Mouse (Mus musculus) hindbrain, postnatal 0 days (tissue): ENCODE results near the gene 1700088E04Rik. TPM values are rescaled to one million over a fixed set of nuclear protein-coding genes. Genes with fewer than 3 reads are reported as not detected.

ENCODE experiments used
- ATAC-seq: fragments of 200-750 bp; cut with Nextera tagmentation; 2 replicates; pipeline ENCODE4 v1.8.0; 2017; ENCODE audit warnings: mild to moderate bottlenecking, moderate TSS enrichment, moderate library complexity
- DNase-seq: peaks from one replicate; pipeline ENCODE4 v3.0.0-alpha.2; 2015; ENCODE audit warnings: low spot score
- H3K27ac ChIP-seq: fragments of 300-500 bp; sonication (generic); 2 replicates; pipeline ENCODE4 v1.5.1; 2014; ENCODE audit warnings: mild to moderate bottlenecking
- H3K27me3 ChIP-seq: fragments of 300-500 bp; sonication (generic); 2 replicates; pipeline ENCODE4 v1.6.1; 2014; ENCODE audit warnings: low read length, mixed read lengths; ENCODE audit not compliant: insufficient read depth
- H3K36me3 ChIP-seq: fragments of 300-500 bp; sonication (generic); 2 replicates; pipeline ENCODE4 v1.6.1; 2014; ENCODE audit warnings: low read length, mixed read lengths; ENCODE audit not compliant: insufficient read depth
- H3K4me1 ChIP-seq: fragments of 300-500 bp; sonication (generic); 2 replicates; pipeline ENCODE4 v1.6.1; 2014; ENCODE audit warnings: antibody characterized with exemption, low read length, mixed read lengths; ENCODE audit not compliant: insufficient read depth
- H3K4me2 ChIP-seq: fragments of 300-500 bp; sonication (generic); 2 replicates; pipeline ENCODE4 v1.6.1; 2014; ENCODE audit warnings: low read depth, mild to moderate bottlenecking, low read length, moderate library complexity, mixed read lengths
- H3K4me3 ChIP-seq: fragments of 300-500 bp; sonication (generic); 2 replicates; pipeline ENCODE4 v1.5.1; 2014; ENCODE audit warnings: low read length
- H3K9ac ChIP-seq: fragments of 300-500 bp; sonication (generic); replicated peaks from 2 replicates; pipeline ENCODE4 v1.6.1; 2014; ENCODE audit warnings: mild to moderate bottlenecking, low read length, moderate library complexity, mixed read lengths
- H3K9me3 ChIP-seq: fragments of 300-500 bp; sonication (generic); 2 replicates; pipeline ENCODE4 v1.6.1; 2016; ENCODE audit warnings: low read length, mixed read lengths
- CTCF ChIP-seq: IDR thresholded peaks from 2 replicates; pipeline ENCODE4 v1.5.1; 2016; ENCODE audit warnings: antibody characterized with exemption, control low read depth, low read depth
- whole genome bisulfite sequencing: fragments of 180-500 bp; shearing (Covaris S2); extraction: QIAGEN DNeasy Blood & Tissue Kit; methylation state at CpG from one replicate; pipeline ENCODE4 v1.1.7; 2014; 5-methylcytosine and 5-hydroxymethylcytosine counted together
- polyA plus RNA-seq: library from polyadenylated mRNA; unstranded; fragments of >200 nt; fragmentation: Nextera tagmentation; extraction: Ambion mirVana; gene quantifications from 2 replicates; pipeline ENCODE4 v1.2.1, GENCODE M21; 2015
- total RNA-seq: library from RNA; depleted of rRNA; stranded (reverse); fragments of >200 nt; gene quantifications from 2 replicates; pipeline ENCODE4 v1.2.3, GENCODE M21; 2014

Gene 1700088E04Rik
- total and polyA plus RNA-seq, 2 experiments from 2014 or later: 10.1 to 18.0 TPM

- peak overlapping the region; percentile 37; the same call in 1 of the 2 replicates for H3K4me2 ChIP-seq
- TF ChIP-seq CTCF: peak; percentile 30; the same call in 1 of the 2 replicates
- peak overlapping the region; percentile 7 for H3K4me3 ChIP-seq
- DNase-seq (no peak), ATAC-seq (no peak)
- H3K9me3 ChIP-seq: no peaks in the 10 kb centered on the region
- no peak overlapping the region for H3K27ac ChIP-seq
- H3K27me3 ChIP-seq: peaks cover 28% of the 10 kb centered on the region
- peak overlapping the region; percentile 30; the same call in 1 of the 2 replicates for H3K9ac ChIP-seq
- no peaks in the 10 kb centered on the region for H3K4me1 ChIP-seq
- 54% methylated on average over 14 of the region's 14 CpGs for WGBS
- H3K36me3 ChIP-seq: no peaks in the 10 kb centered on the region
Observed at GRCm38 (mm10) chr15:79162822-79163221, 21.8 kb upstream of the 1700088E04Rik start.

- Histone ChIP-seq H3K27me3 (peaks cover 28% of the 10 kb centered on the region), H3K4me3 (peak overlapping the region; percentile 7), H3K4me1 (no peaks in the 10 kb centered on the region), H3K9ac (peak overlapping the region; percentile 30; the same call in 1 of the 2 replicates), H3K36me3 (no peaks in the 10 kb centered on the region), H3K27ac (no peak overlapping the region), H3K9me3 (no peaks in the 10 kb centered on the region), H3K4me2 (peak overlapping the region; percentile 37; the same call in 1 of the 2 replicates)
- WGBS: 74% methylated on average over 7 of the region's 7 CpGs
- ATAC-seq: no peak
- TF ChIP-seq CTCF: no peak
- no peak for DNase-seq
Observed at GRCm38 (mm10) chr15:79162301-79162700, 21.2 kb upstream of the 1700088E04Rik start.

- no peak overlapping the region for H3K4me2 ChIP-seq
- ATAC-seq: no peak
- H3K36me3 ChIP-seq: peaks cover 10% of the 10 kb centered on the region
- no peak overlapping the region for H3K27ac ChIP-seq
- TF ChIP-seq CTCF: no peak
- WGBS: 20% methylated on average over 3 of the region's 3 CpGs
- no peaks in the 10 kb centered on the region for H3K9me3 ChIP-seq
- H3K9ac ChIP-seq: no peak overlapping the region
- no peaks in the 10 kb centered on the region for H3K4me1 ChIP-seq
- DNase-seq: no peak
- no peaks in the 10 kb centered on the region for H3K27me3 ChIP-seq
- no peak overlapping the region for H3K4me3 ChIP-seq
Observed at GRCm38 (mm10) chr15:79155572-79155971, 14.5 kb upstream of the 1700088E04Rik start.

- no peak overlapping the region for H3K4me3 ChIP-seq
- peak overlapping the region; percentile 76 for H3K27ac ChIP-seq
- peak; percentile 34 for DNase-seq
- WGBS: 53% methylated on average over 6 of the region's 6 CpGs
- H3K4me2 ChIP-seq: no peak overlapping the region
- H3K36me3 ChIP-seq: peaks cover 23% of the 10 kb centered on the region
- TF ChIP-seq CTCF: no peak
- no peaks in the 10 kb centered on the region for H3K9me3 ChIP-seq
- no peak overlapping the region for H3K9ac ChIP-seq
- no peaks in the 10 kb centered on the region for H3K27me3 ChIP-seq
- peak; percentile 31; the same call in 1 of the 2 replicates for ATAC-seq
- no peaks in the 10 kb centered on the region for H3K4me1 ChIP-seq
Observed at GRCm38 (mm10) chr15:79152709-79153108, 11.7 kb upstream of the 1700088E04Rik start.

GRCm38 (mm10) chr15:79151881-79152280, 10.8 kb upstream of the 1700088E04Rik start:
- WGBS: 36% methylated on average over 8 of the region's 8 CpGs
- Histone ChIP-seq H3K27ac (peak overlapping the region; percentile 76), H3K4me3 (no peak overlapping the region), H3K4me1 (no peaks in the 10 kb centered on the region), H3K27me3 (no peaks in the 10 kb centered on the region), H3K4me2 (no peak overlapping the region), H3K9me3 (no peaks in the 10 kb centered on the region), H3K9ac (0 out of 2 replicates have a peak overlapping the region, but pooled peaks have one; percentile 17), H3K36me3 (peaks cover 31% of the 10 kb centered on the region)
- peak; percentile 35; the same call in 1 of the 2 replicates for ATAC-seq
- TF ChIP-seq CTCF: no peak
- DNase-seq: peak; percentile 61

GRCm38 (mm10) chr15:79148533-79148932, 7.5 kb upstream of the 1700088E04Rik start:
- Histone ChIP-seq H3K27ac (no peak overlapping the region), H3K4me1 (no peaks in the 10 kb centered on the region), H3K4me2 (no peak overlapping the region), H3K4me3 (no peak overlapping the region), H3K9ac (no peak overlapping the region), H3K9me3 (no peaks in the 10 kb centered on the region), H3K27me3 (no peaks in the 10 kb centered on the region), H3K36me3 (peaks cover 60% of the 10 kb centered on the region)
- TF ChIP-seq CTCF: peak; percentile 96
- peak; percentile 76 for ATAC-seq
- 47% methylated on average over 7 of the region's 7 CpGs for WGBS
- peak; percentile 91 for DNase-seq

- Histone ChIP-seq H3K27me3 (no peaks in the 10 kb centered on the region), H3K4me1 (no peaks in the 10 kb centered on the region), H3K4me3 (no peak overlapping the region), H3K36me3 (peaks cover 50% of the 10 kb centered on the region), H3K4me2 (no peak overlapping the region), H3K9me3 (no peaks in the 10 kb centered on the region), H3K27ac (no peak overlapping the region), H3K9ac (no peak overlapping the region)
- WGBS: 94% methylated on average over 7 of the region's 7 CpGs
- no peak for TF ChIP-seq CTCF
- DNase-seq (no peak), ATAC-seq (no peak)
Observed at GRCm38 (mm10) chr15:79145522-79145921, 4.5 kb upstream of the 1700088E04Rik start.
